Mouse (Mus musculus): ENCODE data around the gene Rnf217. TPM values are rescaled to one million over a fixed set of nuclear protein-coding genes. Genes with fewer than 3 reads are reported as not detected.

Rnf217 gene
- polyA plus RNA-seq, 1 experiment from 2014 or later: 0.67 TPM

GRCm38 (mm10) chr10:31580722-31581121, 28.3 kb downstream of the Rnf217 start:
- H3K4me3 ChIP-seq (ENCODE audit: low read depth, low read length): no peak overlapping the region
- no peak overlapping the region for H3K9ac ChIP-seq (ENCODE audit: low read depth, low read length)
- H3K9me3 ChIP-seq (ENCODE audit: control insufficient read depth, low read length): no peaks in the 10 kb centered on the region
- H3K27me3 ChIP-seq (replicated peaks; ENCODE audit: control insufficient read depth, insufficient read depth, low read length): no peaks in the 10 kb centered on the region
- no peak overlapping the region for H3K4me2 ChIP-seq
- 89% methylated on average over 4 of the region's 4 CpGs for WGBS
- no peaks in the 10 kb centered on the region for H3K36me3 ChIP-seq (ENCODE audit: control insufficient read depth, insufficient read depth, low read length)
- H3K4me1 ChIP-seq (replicated peaks; ENCODE audit: control insufficient read depth, insufficient read depth, low read length): no peaks in the 10 kb centered on the region
- no peak overlapping the region for H3K27ac ChIP-seq (ENCODE audit: low read depth, low read length)
- DNase-seq (ENCODE audit: low spot score) (no peak), ATAC-seq (replicated peaks; ENCODE audit: low FRiP score) (no peak)

- ATAC-seq (replicated peaks; ENCODE audit: low FRiP score) (no peak), DNase-seq (ENCODE audit: low spot score) (no peak)
- no peaks in the 10 kb centered on the region for H3K27me3 ChIP-seq (replicated peaks; ENCODE audit: control insufficient read depth, insufficient read depth, low read length)
- no peak overlapping the region for H3K27ac ChIP-seq (ENCODE audit: low read depth, low read length)
- 93% methylated on average over 1 of the region's 1 CpGs for WGBS
- no peaks in the 10 kb centered on the region for H3K36me3 ChIP-seq (ENCODE audit: control insufficient read depth, insufficient read depth, low read length)
- no peaks in the 10 kb centered on the region for H3K4me1 ChIP-seq (replicated peaks; ENCODE audit: control insufficient read depth, insufficient read depth, low read length)
- H3K9me3 ChIP-seq (ENCODE audit: control insufficient read depth, low read length): no peaks in the 10 kb centered on the region
- H3K4me3 ChIP-seq (ENCODE audit: low read depth, low read length): no peak overlapping the region
- H3K4me2 ChIP-seq: no peak overlapping the region
- no peak overlapping the region for H3K9ac ChIP-seq (ENCODE audit: low read depth, low read length)
Measured at GRCm38 (mm10) chr10:31580073-31580472, 28.9 kb downstream of the Rnf217 start.

- no peaks in the 10 kb centered on the region for H3K9me3 ChIP-seq (ENCODE audit: control insufficient read depth, low read length)
- no peaks in the 10 kb centered on the region for H3K36me3 ChIP-seq (ENCODE audit: control insufficient read depth, insufficient read depth, low read length)
- H3K4me2 ChIP-seq: no peak overlapping the region
- no peaks in the 10 kb centered on the region for H3K27me3 ChIP-seq (replicated peaks; ENCODE audit: control insufficient read depth, insufficient read depth, low read length)
- no peak for ATAC-seq (replicated peaks; ENCODE audit: low FRiP score)
- H3K27ac ChIP-seq (ENCODE audit: low read depth, low read length): no peak overlapping the region
- WGBS: 88% methylated on average over 4 of the region's 4 CpGs
- no peaks in the 10 kb centered on the region for H3K4me1 ChIP-seq (replicated peaks; ENCODE audit: control insufficient read depth, insufficient read depth, low read length)
- no peak overlapping the region for H3K4me3 ChIP-seq (ENCODE audit: low read depth, low read length)
- DNase-seq (ENCODE audit: low spot score): no peak
- H3K9ac ChIP-seq (ENCODE audit: low read depth, low read length): no peak overlapping the region
Measured at GRCm38 (mm10) chr10:31573267-31573666, 35.7 kb downstream of the Rnf217 start.

- Histone ChIP-seq H3K4me3 (ENCODE audit: low read depth, low read length) (no peak overlapping the region), H3K9ac (ENCODE audit: low read depth, low read length) (no peak overlapping the region), H3K27me3 (replicated peaks; ENCODE audit: control insufficient read depth, insufficient read depth, low read length) (no peaks in the 10 kb centered on the region), H3K4me1 (replicated peaks; ENCODE audit: control insufficient read depth, insufficient read depth, low read length) (no peaks in the 10 kb centered on the region), H3K27ac (ENCODE audit: low read depth, low read length) (no peak overlapping the region), H3K9me3 (ENCODE audit: control insufficient read depth, low read length) (no peaks in the 10 kb centered on the region), H3K4me2 (no peak overlapping the region), H3K36me3 (ENCODE audit: control insufficient read depth, insufficient read depth, low read length) (no peaks in the 10 kb centered on the region)
- DNase-seq (ENCODE audit: low spot score): no peak
- no peak for ATAC-seq (replicated peaks; ENCODE audit: low FRiP score)
- 86% methylated on average over 2 of the region's 2 CpGs for WGBS
Measured at GRCm38 (mm10) chr10:31557311-31557710, 51.7 kb downstream of the Rnf217 start.

GRCm38 (mm10) chr10:31555433-31555960, 53.5 kb downstream of the Rnf217 start:
- no peaks in the 10 kb centered on the region for H3K36me3 ChIP-seq (ENCODE audit: control insufficient read depth, insufficient read depth, low read length)
- no peak overlapping the region for H3K4me2 ChIP-seq
- H3K27me3 ChIP-seq (replicated peaks; ENCODE audit: control insufficient read depth, insufficient read depth, low read length): no peaks in the 10 kb centered on the region
- H3K9ac ChIP-seq (ENCODE audit: low read depth, low read length): no peak overlapping the region
- H3K27ac ChIP-seq (ENCODE audit: low read depth, low read length): no peak overlapping the region
- WGBS: 86% methylated on average over 6 of the region's 6 CpGs
- no peak overlapping the region for H3K4me3 ChIP-seq (ENCODE audit: low read depth, low read length)
- ATAC-seq (replicated peaks; ENCODE audit: low FRiP score): no peak
- no peaks in the 10 kb centered on the region for H3K9me3 ChIP-seq (ENCODE audit: control insufficient read depth, low read length)
- no peaks in the 10 kb centered on the region for H3K4me1 ChIP-seq (replicated peaks; ENCODE audit: control insufficient read depth, insufficient read depth, low read length)
- no peak for DNase-seq (ENCODE audit: low spot score)

- Histone ChIP-seq H3K27me3 (replicated peaks; ENCODE audit: control insufficient read depth, insufficient read depth, low read length) (no peaks in the 10 kb centered on the region), H3K27ac (ENCODE audit: low read depth, low read length) (no peak overlapping the region), H3K4me3 (ENCODE audit: low read depth, low read length) (no peak overlapping the region), H3K9ac (ENCODE audit: low read depth, low read length) (no peak overlapping the region), H3K9me3 (ENCODE audit: control insufficient read depth, low read length) (no peaks in the 10 kb centered on the region), H3K4me1 (replicated peaks; ENCODE audit: control insufficient read depth, insufficient read depth, low read length) (no peaks in the 10 kb centered on the region), H3K36me3 (ENCODE audit: control insufficient read depth, insufficient read depth, low read length) (no peaks in the 10 kb centered on the region), H3K4me2 (no peak overlapping the region)
- 82% methylated on average over 4 of the region's 4 CpGs for WGBS
- no peak for ATAC-seq (replicated peaks; ENCODE audit: low FRiP score)
- DNase-seq (ENCODE audit: low spot score): no peak
Measured at GRCm38 (mm10) chr10:31553302-31553701, 55.7 kb downstream of the Rnf217 start.

- Histone ChIP-seq H3K27me3 (replicated peaks; ENCODE audit: control insufficient read depth, insufficient read depth, low read length) (no peaks in the 10 kb centered on the region), H3K9ac (ENCODE audit: low read depth, low read length) (no peak overlapping the region), H3K4me2 (no peak overlapping the region), H3K4me1 (replicated peaks; ENCODE audit: control insufficient read depth, insufficient read depth, low read length) (no peaks in the 10 kb centered on the region), H3K27ac (ENCODE audit: low read depth, low read length) (no peak overlapping the region), H3K9me3 (ENCODE audit: control insufficient read depth, low read length) (no peaks in the 10 kb centered on the region), H3K4me3 (ENCODE audit: low read depth, low read length) (no peak overlapping the region), H3K36me3 (ENCODE audit: control insufficient read depth, insufficient read depth, low read length) (no peaks in the 10 kb centered on the region)
- no peak for ATAC-seq (replicated peaks; ENCODE audit: low FRiP score)
- 63% methylated on average over 7 of the region's 7 CpGs for WGBS
- DNase-seq (ENCODE audit: low spot score): no peak
Measured at GRCm38 (mm10) chr10:31551850-31552249, 57.1 kb downstream of the Rnf217 start.

GRCm38 (mm10) chr10:31551362-31551761, 57.6 kb downstream of the Rnf217 start:
- DNase-seq (ENCODE audit: low spot score): no peak
- Histone ChIP-seq H3K9me3 (ENCODE audit: control insufficient read depth, low read length) (no peaks in the 10 kb centered on the region), H3K36me3 (ENCODE audit: control insufficient read depth, insufficient read depth, low read length) (no peaks in the 10 kb centered on the region), H3K4me3 (ENCODE audit: low read depth, low read length) (no peak overlapping the region), H3K4me2 (no peak overlapping the region), H3K27me3 (replicated peaks; ENCODE audit: control insufficient read depth, insufficient read depth, low read length) (no peaks in the 10 kb centered on the region), H3K27ac (ENCODE audit: low read depth, low read length) (no peak overlapping the region), H3K9ac (ENCODE audit: low read depth, low read length) (no peak overlapping the region), H3K4me1 (replicated peaks; ENCODE audit: control insufficient read depth, insufficient read depth, low read length) (no peaks in the 10 kb centered on the region)
- ATAC-seq (replicated peaks; ENCODE audit: low FRiP score): no peak
- 77% methylated on average over 1 of the region's 1 CpGs for WGBS

- Histone ChIP-seq H3K4me1 (replicated peaks; ENCODE audit: control insufficient read depth, insufficient read depth, low read length) (no peaks in the 10 kb centered on the region), H3K4me2 (no peak overlapping the region), H3K27me3 (replicated peaks; ENCODE audit: control insufficient read depth, insufficient read depth, low read length) (no peaks in the 10 kb centered on the region), H3K4me3 (ENCODE audit: low read depth, low read length) (no peak overlapping the region), H3K27ac (ENCODE audit: low read depth, low read length) (no peak overlapping the region), H3K9me3 (ENCODE audit: control insufficient read depth, low read length) (no peaks in the 10 kb centered on the region), H3K9ac (ENCODE audit: low read depth, low read length) (no peak overlapping the region), H3K36me3 (ENCODE audit: control insufficient read depth, insufficient read depth, low read length) (no peaks in the 10 kb centered on the region)
- 68% methylated on average over 2 of the region's 2 CpGs for WGBS
- no peak for DNase-seq (ENCODE audit: low spot score)
- ATAC-seq (replicated peaks; ENCODE audit: low FRiP score): no peak
Measured at GRCm38 (mm10) chr10:31547156-31547555, 61.8 kb downstream of the Rnf217 start.
